19 mouse cellular contexts compared by ENCODE assay signal in the genomic region with DNA sequence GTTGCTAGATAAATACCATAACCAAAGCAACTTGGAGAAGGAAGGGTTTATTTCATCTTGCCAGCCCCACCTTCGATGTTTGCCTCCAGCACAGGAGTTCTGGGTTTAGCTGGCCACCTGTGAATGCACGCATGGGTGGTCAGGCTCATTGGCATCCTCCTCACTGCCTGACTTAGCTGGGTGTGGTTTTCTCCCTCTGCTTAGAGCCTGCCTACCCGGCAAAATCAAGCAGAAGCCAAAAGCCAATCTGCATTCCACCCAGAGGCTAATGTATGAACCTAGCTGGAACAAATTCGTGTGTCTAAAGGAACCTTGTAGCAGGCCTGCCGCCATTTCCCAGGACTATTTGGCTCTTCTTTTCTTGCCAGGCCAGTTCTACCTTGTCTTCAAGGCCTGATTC. TPM values are rescaled to one million over a fixed set of nuclear protein-coding genes. Genes with fewer than 3 reads are reported as not detected.
DNase-seq lines count a peak whose midpoint lies in the region; ATAC-seq and TF ChIP-seq lines count a peak whose summit lies in the region.
"Had no signal": no experiment of that assay in that cellular context is flagged by ENCODE, and none has a peak within 500 bp of the region (broad histone marks: within the 10 kb centered on the region; RNA-seq: fewer than 3 reads in every experiment).

No protein-coding gene starts in this region.

- TF ChIP-seq CTCF in hindbrain, postnatal 0 days (IDR thresholded peaks at IDR 0.05; ENCODE audit: low read depth) = no peak

- no peak overlapping the region for H3K27ac ChIP-seq in hindbrain, postnatal 0 days
- H3K27ac ChIP-seq: heart, embryonic 15.5 days; left cerebral cortex, adult 2 months had no signal

- intact Hi-C loops in heart, postnatal 14 days (cut with DNase I) = no loop called here

- no peaks in the 10 kb centered on the region for H3K4me1 ChIP-seq in hindbrain, postnatal 0 days (ENCODE audit: insufficient read depth, low read length)

- no peak overlapping the region for H3K4me2 ChIP-seq in hindbrain, postnatal 0 days (ENCODE audit: low read depth, low read length)
- H3K4me2 ChIP-seq: heart, embryonic 15.5 days; midbrain, embryonic 11.5 days had no signal

- H3K9ac ChIP-seq in hindbrain, postnatal 0 days (replicated peaks; ENCODE audit: low read length) = no peak overlapping the region
- H3K9ac ChIP-seq: heart, embryonic 15.5 days; liver, postnatal 0 days had no signal

- DNase-seq in 3134 (ENCODE audit: extremely low read depth, insufficient read length, low spot score) = peak; percentile 51
- peak; percentile 80 for DNase-seq in A20 (ENCODE audit: low read depth, low spot score)
- peak; percentile 53 to 55 for DNase-seq in kidney, adult 8-10 months
- DNase-seq in kidney, postnatal 10 days = peak; percentile 53
- DNase-seq in heart, postnatal 14 days = no peak
- DNase-seq in layer of hippocampus, adult 9-11 months = no peak
- no peak for DNase-seq in hindbrain, postnatal 0 days (ENCODE audit: low spot score)
- DNase-seq in gastrocnemius, postnatal 25 days = no peak
- DNase-seq: adrenal gland, postnatal 36 days; cerebellum, adult 9-10 months; heart, postnatal 4 days; left cerebral cortex, postnatal 4 days; liver, postnatal 0 days; right cerebral cortex, postnatal 14 days had no signal

- H3K4me3 ChIP-seq in hindbrain, postnatal 0 days (ENCODE audit: low read length) = no peak overlapping the region
- H3K4me3 ChIP-seq: heart, embryonic 15.5 days; left cerebral cortex, adult 2 months had no signal

- no peaks in the 10 kb centered on the region for H3K36me3 ChIP-seq in hindbrain, postnatal 0 days (ENCODE audit: insufficient read depth, low read length)
- H3K36me3 ChIP-seq: heart, embryonic 15.5 days had no signal

- H3K9me3 ChIP-seq in hindbrain, postnatal 0 days (ENCODE audit: low read length) = no peaks in the 10 kb centered on the region
- H3K9me3 ChIP-seq: heart, embryonic 15.5 days had no signal

- no peak for ATAC-seq in hindbrain, postnatal 0 days
- ATAC-seq: intestine, postnatal 0 days; liver, postnatal 0 days; lung, postnatal 0 days had no signal

- 36% methylated on average over 5 of the region's 5 CpGs for WGBS in hindbrain, postnatal 0 days

- no peaks in the 10 kb centered on the region for H3K27me3 ChIP-seq in hindbrain, postnatal 0 days (ENCODE audit: insufficient read depth, low read length)
- H3K27me3 ChIP-seq: heart, embryonic 15.5 days had no signal

RNA-seq across cellular contexts. Expression of gene Sox13, which starts 58.7 kb away (rescaled TPM):
- 10 to 100 TPM; 22.3 to 23.9 TPM for total RNA-seq in heart, postnatal 14 days (2021)
- total RNA-seq in hindbrain, postnatal 0 days (2014; rRNA removed) = 13.1 and 16.8 TPM in 2 replicates
- 2.9 and 3.3 TPM in 2 replicates for polyA plus RNA-seq in hindbrain, postnatal 0 days (2015; fragmentation: Nextera tagmentation; extraction: Ambion mirVana)
- 1 to 10 TPM; 7.8 to 8.0 TPM for total RNA-seq in gastrocnemius, postnatal 25 days (2021)

Comparison
In these comparisons a context has a peak if more than half of its experiments do, and no peak if none do; other contexts are left out.
1. DNase-seq: peak in 3134 (single experiment), A20 (single experiment), kidney, adult 8-10 months (2 of 2) and kidney, postnatal 10 days (single experiment); none in heart, postnatal 14 days (0 of 2), layer of hippocampus, adult 9-11 months (single experiment), hindbrain, postnatal 0 days (single experiment) and gastrocnemius, postnatal 25 days (single experiment).